Mouse (Mus musculus) thymus, postnatal 36 days (tissue): Measurements from ENCODE around the gene Cavin3.
"Not testable (repeated sequence)": the region's sequence is repeated elsewhere in the genome, so short reads cannot be mapped to it uniquely, and the experiment has no call there.

ENCODE experiments used
- DNase-seq, 2 experiments: peaks; one replicate each; pipeline ENCODE4 v3.0.0; 2022; ENCODE audit warnings: mixed read lengths in 2 of 2

The Cavin3 gene

GRCm38 (mm10) chr7:105480081-105480480, 2.0 kb downstream of the Cavin3 start:
- DNase-seq = no peak

GRCm38 (mm10) chr7:105479232-105479631, 2.9 kb downstream of the Cavin3 start:
- DNase-seq = no peak

- no peak for DNase-seq
These were observed 3.8 kb downstream of the Cavin3 start for GRCm38 (mm10) chr7:105478344-105478743.

- no peak for DNase-seq
These were observed 4.3 kb downstream of the Cavin3 start for GRCm38 (mm10) chr7:105477841-105478240.

- DNase-seq = no peak
These were observed 4.7 kb downstream of the Cavin3 start for GRCm38 (mm10) chr7:105477433-105477700.

GRCm38 (mm10) chr7:105476683-105477432, 5.2 kb downstream of the Cavin3 start:
- no peak for DNase-seq

GRCm38 (mm10) chr7:105475396-105475949, 6.6 kb downstream of the Cavin3 start:
- no peak for DNase-seq

- DNase-seq = no peak
These were observed 7.3 kb downstream of the Cavin3 start for GRCm38 (mm10) chr7:105474771-105475315.

GRCm38 (mm10) chr7:105472607-105473006, 9.5 kb downstream of the Cavin3 start:
- no peak for DNase-seq

- DNase-seq = not testable (repeated sequence)
These were observed 16.6 kb downstream of the Cavin3 start for GRCm38 (mm10) chr7:105465505-105465904.

GRCm38 (mm10) chr7:105458546-105458945, 23.6 kb downstream of the Cavin3 start:
- DNase-seq = no peak

GRCm38 (mm10) chr7:105453345-105453744, 28.8 kb downstream of the Cavin3 start:
- DNase-seq = not testable (repeated sequence)

GRCm38 (mm10) chr7:105445076-105445475, 37.0 kb downstream of the Cavin3 start:
- DNase-seq = no peak

GRCm38 (mm10) chr7:105441426-105441825, 40.7 kb downstream of the Cavin3 start:
- DNase-seq = no peak

- no peak for DNase-seq
These were observed 43.9 kb downstream of the Cavin3 start for GRCm38 (mm10) chr7:105437979-105438772.

- DNase-seq = no peak
These were observed 47.3 kb downstream of the Cavin3 start for GRCm38 (mm10) chr7:105434798-105435197.

- no peak for DNase-seq
These were observed 48.2 kb downstream of the Cavin3 start for GRCm38 (mm10) chr7:105433859-105434258.

GRCm38 (mm10) chr7:105432058-105432457, 50.0 kb downstream of the Cavin3 start:
- DNase-seq = no peak
